Mouse (Mus musculus): Measurements from ENCODE around the gene Lman2l. TPM values are rescaled to one million over a fixed set of nuclear protein-coding genes. Genes with fewer than 3 reads are reported as not detected.

The Lman2l gene
- total and polyA plus RNA-seq, 3 experiments: 8.5 to 19.1 (median 8.8) TPM

DNA sequence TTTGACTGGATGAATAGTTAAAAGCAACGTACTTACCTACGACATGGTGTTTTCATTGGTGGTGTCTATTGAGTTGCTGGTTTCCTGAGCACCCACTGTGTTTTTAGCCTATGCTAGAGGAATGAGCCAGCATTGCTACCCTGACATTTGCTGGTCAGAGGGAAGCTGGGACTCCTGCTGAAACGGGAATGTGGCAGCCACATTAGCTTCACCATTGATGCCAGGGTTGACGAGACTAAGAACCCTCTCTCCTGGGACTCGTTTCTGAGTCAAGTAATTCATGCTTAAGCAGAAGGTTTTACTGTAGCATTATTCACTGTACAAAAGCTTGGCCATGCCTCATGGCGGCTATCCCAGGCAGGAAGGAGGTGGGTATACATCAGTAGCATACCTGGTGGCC lies 44.6 kb upstream of the Lman2l start:
- Histone ChIP-seq H3K79me2 (replicated peaks; ENCODE audit: control insufficient read depth, extremely low read depth, insufficient read depth, poor library complexity, severe bottlenecking) (no peaks in the 10 kb centered on the region), H3K27ac (ENCODE audit: insufficient read depth, low read depth) (no peak overlapping the region), H3K9me3 (replicated peaks; ENCODE audit: low read length) (no peaks in the 10 kb centered on the region), H3K27me3 (replicated peaks) (no peaks in the 10 kb centered on the region), H3K4me2 (ENCODE audit: insufficient read depth, low read depth, poor library complexity, severe bottlenecking) (no peak overlapping the region), H3K4me3 (replicated peaks in 1 of 3; ENCODE audit: low read depth in 2 of 3, low read length in 2 of 3, poor library complexity in 1 of 3) (no peak overlapping the region), H3K36me3 (replicated peaks in 1 of 2; ENCODE audit: control insufficient read depth in 1 of 2, insufficient read depth in 1 of 2, low read length in 1 of 2) (peaks cover 0 to 14% of the 10 kb centered on the region in 2 experiments), H3K4me1 (ENCODE audit: control insufficient read depth in 1 of 2, insufficient read depth in 2 of 2) (no peaks in the 10 kb centered on the region), H3K9ac (ENCODE audit: insufficient read depth, low read depth) (no peak overlapping the region)
- dilution Hi-C loops (cut with MboI; ENCODE audit: extremely low pct_ligation_motif_present, extremely low pct_unique_long_range_greater_than_20kb, low sequenced_read_pairs) (no loop called here), in situ Hi-C loops (cut with MboI; ENCODE audit: low pct_ligation_motif_present, low pct_unique_long_range_greater_than_20kb, low sequenced_read_pairs) (no loop called here)
- no peak for DNase-seq (ENCODE audit: extremely low read depth)
- TF ChIP-seq ZC3H11A (IDR thresholded peaks at IDR 0.05; ENCODE audit: low read depth, low read length): no peak
- TF ChIP-seq E2F4 (IDR thresholded peaks at IDR 0.05; ENCODE audit: insufficient replicate concordance, low read depth, low read length): no peak
- no peak for TF ChIP-seq MAFK (IDR thresholded peaks at IDR 0.05; ENCODE audit: insufficient replicate concordance, low read length)
- TF ChIP-seq HCFC1 (IDR thresholded peaks at IDR 0.05; ENCODE audit: low read depth, low read length): no peak
- no peak for TF ChIP-seq ZNF384 (IDR thresholded peaks at IDR 0.05; ENCODE audit: low read depth, low read length)
- no peak for TF ChIP-seq ZMIZ1 (IDR thresholded peaks at IDR 0.05; ENCODE audit: low read depth, low read length)
- TF ChIP-seq CHD1 (IDR thresholded peaks at IDR 0.05; ENCODE audit: low read depth, low read length): no peak
- TF ChIP-seq TCF12 (IDR thresholded peaks at IDR 0.05; ENCODE audit: low read depth, low read length): no peak

DNA sequence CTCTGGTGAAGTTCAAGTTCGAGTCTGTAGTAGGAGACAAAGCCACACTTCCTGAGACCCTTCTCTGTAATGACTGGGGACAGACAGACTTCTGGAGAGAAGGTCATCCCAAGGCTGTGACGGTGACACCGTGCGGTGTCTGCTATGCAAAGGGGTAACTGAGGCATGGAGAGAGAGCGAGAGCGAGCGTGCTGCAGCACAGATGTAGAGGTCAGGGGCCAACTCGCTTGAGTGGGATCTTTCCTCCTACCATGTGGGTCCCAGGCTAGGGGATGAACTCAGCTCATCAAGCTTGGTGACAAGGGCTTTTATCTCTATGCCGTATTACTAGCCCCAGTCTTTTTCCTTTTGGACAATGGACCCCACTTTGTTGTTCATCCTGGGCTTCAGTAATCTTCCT lies 42.0 kb upstream of the Lman2l start:
- no peak for TF ChIP-seq POLR2AphosphoS2 (IDR thresholded peaks at IDR 0.05; ENCODE audit: low read depth, low read length)
- no peak for TF ChIP-seq USF2 (conservative IDR thresholded peaks at IDR 0.05; ENCODE audit: low read depth, low read length)
- no peak for TF ChIP-seq MAZ (IDR thresholded peaks at IDR 0.05; ENCODE audit: low read depth, low read length)
- TF ChIP-seq TCF12 (IDR thresholded peaks at IDR 0.05; ENCODE audit: low read depth, low read length): no peak
- no peak for TF ChIP-seq RAD21 (IDR thresholded peaks at IDR 0.05; ENCODE audit: low read depth, low read length)
- TF ChIP-seq CHD2 (IDR thresholded peaks at IDR 0.05; ENCODE audit: low read length): no peak
- TF ChIP-seq ZC3H11A (IDR thresholded peaks at IDR 0.05; ENCODE audit: low read depth, low read length): no peak
- TF ChIP-seq RCOR1 (conservative IDR thresholded peaks at IDR 0.05; ENCODE audit: low read depth, low read length): no peak
- no peak for TF ChIP-seq ETS1 (conservative IDR thresholded peaks at IDR 0.05; ENCODE audit: low read depth, low read length)
- no peak for TF ChIP-seq PAX5 (IDR thresholded peaks at IDR 0.05; ENCODE audit: low read length)
- TF ChIP-seq SMC3 (IDR thresholded peaks at IDR 0.05; ENCODE audit: low read depth, low read length): no peak
- TF ChIP-seq ZNF384 (IDR thresholded peaks at IDR 0.05; ENCODE audit: low read depth, low read length): no peak
- TF ChIP-seq CHD1 (IDR thresholded peaks at IDR 0.05; ENCODE audit: low read depth, low read length): no peak
- H3K4me3 ChIP-seq (replicated peaks in 1 of 3; ENCODE audit: low read depth in 2 of 3, low read length in 2 of 3, poor library complexity in 1 of 3): no peak overlapping the region
- no peak overlapping the region for H3K9ac ChIP-seq (ENCODE audit: insufficient read depth, low read depth)
- in situ Hi-C loops (cut with MboI; ENCODE audit: low pct_ligation_motif_present, low pct_unique_long_range_greater_than_20kb, low sequenced_read_pairs) (no loop called here), dilution Hi-C loops (cut with MboI; ENCODE audit: extremely low pct_ligation_motif_present, extremely low pct_unique_long_range_greater_than_20kb, low sequenced_read_pairs) (no loop called here)
- no peak overlapping the region for H3K27ac ChIP-seq (ENCODE audit: insufficient read depth, low read depth)
- no peak for DNase-seq (ENCODE audit: extremely low read depth)
- no peaks in the 10 kb centered on the region for H3K9me3 ChIP-seq (replicated peaks; ENCODE audit: low read length)
- H3K27me3 ChIP-seq (replicated peaks): no peaks in the 10 kb centered on the region
- no peak overlapping the region for H3K4me2 ChIP-seq (ENCODE audit: insufficient read depth, low read depth, poor library complexity, severe bottlenecking)
- H3K79me2 ChIP-seq (replicated peaks; ENCODE audit: control insufficient read depth, extremely low read depth, insufficient read depth, poor library complexity, severe bottlenecking): no peaks in the 10 kb centered on the region
- peaks cover 0 to 18% of the 10 kb centered on the region in 2 experiments for H3K36me3 ChIP-seq (replicated peaks in 1 of 2; ENCODE audit: control insufficient read depth in 1 of 2, insufficient read depth in 1 of 2, low read length in 1 of 2)
- no peaks in the 10 kb centered on the region for H3K4me1 ChIP-seq (ENCODE audit: control insufficient read depth in 1 of 2, insufficient read depth in 2 of 2)
